Mouse (Mus musculus) 3134 (cell line): Measurements from ENCODE around the gene Polr3e.

Source experiments
- DNase-seq: peaks from one replicate; pipeline ENCODE4 v3.0.0-alpha.2; 2011; ENCODE audit warnings: low spot score; ENCODE audit not compliant: insufficient read length; ENCODE audit errors: extremely low read depth

Gene Polr3e

GRCm38 (mm10) chr7:120917592-120918461 lies at the start of gene Polr3e:
TSS of gene Polr3e (plus strand) at chr7:120917744.
- DNase-seq = peak; percentile 99

- DNase-seq = no peak
These were observed 47.7 kb upstream of the Polr3e start for GRCm38 (mm10) chr7:120869883-120870282.

- no peak for DNase-seq
These were observed 47.0 kb upstream of the Polr3e start for GRCm38 (mm10) chr7:120870431-120871008.

DNA sequence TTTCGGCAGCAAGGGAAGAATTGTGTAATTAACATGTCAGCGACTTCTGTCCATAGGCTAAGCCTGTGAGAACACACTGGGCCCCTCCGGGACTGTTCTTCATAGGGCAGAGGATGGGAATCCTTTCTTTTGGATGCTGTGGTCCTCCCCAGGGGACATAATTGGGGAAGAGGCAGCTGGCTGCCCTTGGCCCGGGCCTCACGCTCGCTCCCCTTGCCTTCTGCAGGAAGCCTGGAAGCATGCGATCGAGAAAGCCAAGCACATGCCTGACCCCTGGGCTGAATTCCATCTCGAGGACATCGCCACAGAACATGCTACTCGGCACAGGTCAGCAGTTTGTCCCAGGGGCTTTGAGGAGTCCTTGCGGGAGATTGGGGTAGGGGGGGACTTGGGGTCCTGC lies 44.5 kb upstream of the Polr3e start:
- no peak for DNase-seq

GRCm38 (mm10) chr7:120874021-120874420 lies 43.5 kb upstream of the Polr3e start:
- DNase-seq = no peak

- DNase-seq = no peak
These were observed 42.6 kb upstream of the Polr3e start for GRCm38 (mm10) chr7:120874764-120875539.

GRCm38 (mm10) chr7:120875540-120876388 lies 41.8 kb upstream of the Polr3e start:
- no peak for DNase-seq

DNA sequence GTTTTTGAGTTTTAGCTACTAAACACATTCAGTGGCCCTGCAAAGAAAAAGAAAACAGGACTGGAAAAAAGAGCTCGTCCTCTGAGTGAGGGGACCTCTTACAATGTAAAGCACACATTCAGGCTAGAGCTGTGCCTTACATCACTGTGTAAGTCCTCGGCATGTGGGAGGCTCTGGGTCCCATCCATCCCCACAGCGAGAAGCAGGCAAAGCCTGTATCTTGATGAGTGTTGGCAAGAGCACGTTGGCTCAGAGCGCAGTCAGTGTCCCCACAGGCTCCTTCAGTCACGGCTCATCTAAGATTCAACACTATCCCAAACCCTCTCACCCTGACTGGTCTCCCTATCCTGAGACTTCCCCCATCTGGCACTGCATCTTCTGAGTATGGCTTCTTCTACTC lies 39.3 kb upstream of the Polr3e start:
- DNase-seq = no peak

DNA sequence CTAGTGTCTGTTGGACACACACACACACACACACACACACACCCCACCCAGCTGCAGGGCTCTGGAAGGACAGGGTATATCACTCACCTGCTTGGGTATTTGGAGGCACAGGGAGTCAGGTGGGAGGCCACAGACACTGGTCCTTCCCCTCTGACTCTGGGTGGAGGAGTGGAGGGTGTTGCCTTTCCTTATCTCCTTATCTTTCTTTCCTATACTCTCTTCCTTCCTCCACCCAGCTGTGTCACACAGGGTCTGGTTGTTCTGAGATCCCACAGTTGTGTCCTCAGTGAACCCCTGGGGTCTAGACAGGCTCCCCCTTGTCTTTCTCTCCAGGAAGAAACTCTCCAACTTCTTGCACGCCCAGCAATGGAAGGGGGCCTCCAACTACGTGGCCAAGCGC lies 37.6 kb upstream of the Polr3e start:
- DNase-seq = no peak

- no peak for DNase-seq
These were observed 36.8 kb upstream of the Polr3e start for GRCm38 (mm10) chr7:120880770-120881169.

DNA sequence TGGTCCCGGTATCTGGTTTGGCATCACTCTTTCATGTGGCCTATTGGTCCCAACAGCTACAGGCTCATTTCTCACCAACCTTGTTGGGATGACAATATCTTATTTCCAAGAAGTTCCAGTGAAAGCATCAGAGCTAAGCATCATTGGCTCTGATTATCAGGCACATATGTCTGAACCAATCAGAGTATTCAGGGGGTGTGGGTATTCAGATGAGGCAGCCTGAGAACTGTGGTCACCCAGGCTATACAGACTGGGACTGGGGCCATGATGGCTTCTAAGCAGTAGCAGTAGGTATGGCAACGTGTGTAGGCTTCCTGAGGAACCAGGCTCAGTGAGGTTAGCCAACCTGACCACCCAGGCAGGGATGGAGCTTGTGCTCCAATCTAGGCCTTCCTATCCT lies 36.1 kb upstream of the Polr3e start:
- no peak for DNase-seq

- no peak for DNase-seq
These were observed 34.9 kb upstream of the Polr3e start for GRCm38 (mm10) chr7:120882674-120883073.

DNA sequence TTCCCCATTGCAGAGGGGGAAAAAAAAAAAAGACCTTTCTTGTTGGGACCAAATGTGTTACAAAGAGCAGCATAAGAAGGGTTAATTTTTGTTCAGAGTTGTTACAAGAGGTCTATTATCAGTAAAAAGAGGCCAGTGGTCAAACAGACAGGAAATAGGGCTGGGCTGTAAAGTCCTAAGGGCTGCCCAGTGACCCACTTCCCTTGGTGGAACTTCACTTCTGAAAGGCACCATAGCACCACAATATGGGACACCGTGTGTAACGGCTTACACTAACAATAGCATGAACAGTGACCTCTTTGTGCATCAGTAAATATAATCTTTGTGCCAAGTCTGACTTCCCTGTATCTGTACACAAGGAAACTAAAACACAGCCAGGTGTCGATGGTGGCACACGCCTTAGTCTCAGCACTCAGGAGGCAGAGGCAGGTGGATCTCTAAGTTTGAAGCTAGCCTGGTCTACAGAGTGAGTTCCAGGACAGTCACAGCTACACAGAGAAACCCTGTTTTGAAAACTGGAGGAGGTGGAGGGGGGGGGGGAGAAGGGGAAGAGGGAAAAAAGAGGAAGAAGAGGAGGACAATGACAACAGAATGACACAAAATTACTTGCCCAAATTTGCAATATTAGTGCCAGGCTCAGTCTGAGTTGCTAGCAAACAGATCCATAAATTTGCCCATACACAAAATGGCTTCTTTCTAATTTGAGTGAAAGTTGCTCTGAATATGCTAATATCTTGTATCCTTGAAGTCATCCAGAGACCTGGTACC lies 33.8 kb upstream of the Polr3e start:
- no peak for DNase-seq

DNA sequence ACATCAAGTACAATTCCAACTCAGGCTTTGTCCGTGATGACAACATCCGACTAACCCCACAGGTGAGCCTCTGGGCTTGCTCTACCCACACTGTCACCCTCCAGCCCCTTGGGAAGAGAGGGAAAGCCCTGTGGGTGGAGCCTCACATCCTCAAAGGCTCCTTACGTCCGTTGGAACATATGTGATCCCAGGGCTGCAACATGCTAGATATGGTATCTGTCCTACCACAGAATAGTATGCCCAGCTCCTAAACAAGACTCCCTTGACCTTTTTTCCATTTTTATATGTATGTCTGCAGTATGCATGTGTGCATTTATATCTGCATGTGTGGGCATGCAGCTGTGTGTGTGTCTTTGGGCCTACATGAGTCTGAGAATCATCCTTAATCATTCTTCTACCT lies 32.8 kb upstream of the Polr3e start:
- DNase-seq = no peak

DNA sequence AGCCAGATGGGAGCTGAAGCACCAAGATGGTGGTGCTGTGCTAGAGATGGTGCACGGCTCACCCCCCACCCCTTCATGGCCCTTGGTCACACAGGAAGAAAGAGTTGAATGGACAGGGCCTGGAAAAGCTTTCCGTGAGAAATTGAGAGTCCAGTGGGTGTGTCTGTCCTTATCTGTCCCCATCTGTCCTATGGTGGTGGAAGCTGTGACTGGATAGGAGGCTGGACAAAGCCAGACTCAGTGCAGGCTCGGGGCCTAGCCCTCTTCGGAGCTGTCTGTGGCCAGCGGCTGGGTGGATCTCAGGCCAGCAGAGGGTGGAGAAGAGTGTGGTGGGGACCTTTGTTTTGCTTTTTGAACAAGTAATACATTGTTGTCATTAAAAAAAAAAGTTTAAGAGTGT lies 24.4 kb upstream of the Polr3e start:
- no peak for DNase-seq

- no peak for DNase-seq
These were observed 20.5 kb upstream of the Polr3e start for GRCm38 (mm10) chr7:120897054-120897453.

DNA sequence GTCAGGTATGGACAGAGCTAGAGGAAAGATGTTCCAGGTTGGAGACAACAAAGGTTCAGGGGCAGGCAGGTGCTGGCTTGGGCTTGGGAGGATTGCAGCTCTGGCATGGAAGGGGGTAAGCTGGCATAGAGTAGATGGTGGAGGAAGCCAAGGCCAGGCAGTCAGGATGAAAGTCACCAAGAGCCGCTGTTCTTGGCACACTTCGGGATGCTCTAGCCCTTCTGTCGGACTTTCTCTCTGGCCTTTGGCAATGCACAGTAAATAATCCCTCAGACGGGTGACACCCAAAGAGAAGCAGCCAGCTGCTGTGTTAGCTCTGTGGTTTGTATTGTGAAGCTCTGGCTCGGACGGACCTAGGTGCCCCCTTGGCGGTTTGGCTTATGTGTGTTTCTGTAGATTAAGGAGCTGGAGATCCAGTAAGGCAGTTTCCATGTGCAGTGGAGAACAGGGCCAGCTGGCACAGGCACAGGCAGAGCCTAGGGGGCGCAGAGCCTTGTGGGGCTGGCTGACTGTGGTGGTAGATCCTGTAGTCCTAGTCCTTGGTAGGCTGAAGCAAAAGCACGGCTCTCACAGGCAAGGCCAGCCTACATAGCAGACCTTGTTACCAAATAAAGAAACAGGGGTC lies 19.7 kb upstream of the Polr3e start:
- no peak for DNase-seq

DNA sequence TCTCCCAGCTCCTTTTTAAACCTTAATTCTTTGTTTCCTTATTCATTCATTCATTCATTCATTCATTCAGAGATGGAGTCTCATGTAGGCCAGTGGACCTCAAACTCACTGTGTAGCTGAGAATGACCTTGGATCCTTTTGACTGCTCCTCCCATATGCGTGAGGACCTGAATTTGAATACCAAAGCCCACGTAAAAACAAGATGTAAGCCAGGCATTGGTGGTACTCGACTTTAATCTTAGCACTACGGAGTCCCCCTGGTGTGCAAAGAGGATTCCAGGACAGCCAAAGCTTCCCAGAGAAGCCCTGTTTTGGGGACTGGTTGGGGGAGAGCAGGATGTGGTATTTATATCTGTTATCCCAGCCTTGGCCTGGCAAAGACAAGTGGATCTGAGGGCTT lies 17.4 kb upstream of the Polr3e start:
- DNase-seq = no peak

DNA sequence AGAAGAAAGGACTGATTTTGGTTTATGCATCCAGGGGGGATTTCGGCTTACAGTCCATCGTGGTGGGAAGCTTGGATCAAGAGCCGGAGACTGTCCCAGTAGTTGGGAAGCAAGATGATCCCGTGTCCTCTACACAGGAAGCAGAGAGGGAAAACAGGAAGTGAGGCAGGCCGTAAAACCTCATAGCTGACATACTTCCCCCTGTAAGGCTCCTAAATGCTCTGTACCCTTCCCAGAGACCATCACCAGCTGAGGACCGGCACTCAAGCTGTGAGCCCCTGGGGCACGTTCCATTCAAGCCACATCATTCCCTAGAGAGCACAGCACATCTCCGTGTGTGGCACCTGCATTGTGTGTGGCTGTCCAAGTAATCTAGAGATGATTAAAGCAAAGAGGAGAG lies 15.8 kb upstream of the Polr3e start:
- no peak for DNase-seq
